Mouse (Mus musculus) c-Kit-positive CD71-positive TER-119-positive erythroid progenitor cells, embryonic 14.5 days (primary cell): ENCODE results near the gene Ttf2.

Source experiments
- DNase-seq: peaks from one replicate; pipeline ENCODE4 v3.0.0-alpha.2; 2013; ENCODE audit warnings: low spot score

The Ttf2 gene

GRCm38 (mm10) chr3:100969176-100969917 is at the start of gene Ttf2:
Gene Ttf2 (minus strand): TSS chr3:100969663.
- peak; percentile 94 for DNase-seq

GRCm38 (mm10) chr3:101018494-101018893 is 49.0 kb upstream of the Ttf2 start:
- DNase-seq: no peak

DNA sequence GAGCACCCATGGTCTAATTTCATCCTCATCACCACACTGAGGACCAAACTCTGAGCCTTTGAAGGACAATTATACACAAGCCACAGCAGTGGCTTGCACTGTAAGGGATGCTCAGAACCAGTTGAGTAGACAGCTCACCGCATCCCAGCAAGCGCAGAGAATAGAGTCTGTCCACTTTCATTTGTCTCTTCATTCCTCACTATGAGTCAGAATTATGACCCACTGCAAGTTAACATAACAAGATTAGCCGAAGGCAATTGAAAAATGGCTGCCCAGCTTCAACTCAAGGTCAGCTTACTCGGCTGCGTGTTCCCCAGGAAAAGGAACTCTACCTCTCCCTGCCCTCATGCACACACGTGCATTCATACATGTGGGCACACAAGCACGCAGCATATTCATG is 46.6 kb upstream of the Ttf2 start:
- DNase-seq: no peak

- DNase-seq: no peak
Measured at GRCm38 (mm10) chr3:101015254-101015653, 45.8 kb upstream of the Ttf2 start.

GRCm38 (mm10) chr3:101013536-101013935 is 44.1 kb upstream of the Ttf2 start:
- no peak for DNase-seq

DNA sequence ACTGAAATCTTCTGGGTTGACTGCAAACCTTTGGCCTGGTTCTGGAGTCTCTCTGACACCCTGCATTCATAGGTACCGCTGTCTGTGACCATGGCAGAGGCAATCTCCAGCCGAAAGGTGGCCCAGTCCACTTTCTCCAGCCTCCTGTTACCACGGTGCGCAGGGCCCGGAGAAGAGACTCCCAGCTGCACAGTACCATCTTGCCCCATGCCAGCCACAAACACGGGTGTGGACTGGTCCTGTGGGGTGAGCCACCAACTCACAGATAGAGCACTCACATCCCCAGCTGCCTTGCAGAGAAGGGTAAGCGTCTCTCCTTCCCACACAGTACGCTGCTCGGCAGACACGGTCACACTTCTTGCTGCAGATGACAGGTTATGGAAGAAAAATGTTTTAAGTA is 43.5 kb upstream of the Ttf2 start:
- no peak for DNase-seq

DNA sequence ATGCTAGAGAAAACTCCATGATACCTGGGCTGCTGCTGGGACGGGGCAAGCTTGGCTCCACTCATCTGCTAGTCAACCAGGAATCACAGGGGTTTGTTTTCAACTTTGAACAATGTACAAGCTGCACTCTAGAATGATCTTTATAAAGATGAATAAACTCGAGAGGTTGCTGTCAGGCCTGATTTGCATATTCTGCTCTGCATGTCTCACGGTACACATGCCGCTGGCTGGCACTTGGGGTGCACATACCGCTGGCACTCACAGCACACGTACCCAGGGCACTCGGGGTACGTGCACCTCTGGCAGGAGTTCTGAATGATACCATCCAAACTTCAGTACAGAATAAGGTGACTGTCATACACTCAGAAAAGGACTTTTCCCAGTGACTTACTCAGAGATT is 43.1 kb upstream of the Ttf2 start:
- no peak for DNase-seq

DNA sequence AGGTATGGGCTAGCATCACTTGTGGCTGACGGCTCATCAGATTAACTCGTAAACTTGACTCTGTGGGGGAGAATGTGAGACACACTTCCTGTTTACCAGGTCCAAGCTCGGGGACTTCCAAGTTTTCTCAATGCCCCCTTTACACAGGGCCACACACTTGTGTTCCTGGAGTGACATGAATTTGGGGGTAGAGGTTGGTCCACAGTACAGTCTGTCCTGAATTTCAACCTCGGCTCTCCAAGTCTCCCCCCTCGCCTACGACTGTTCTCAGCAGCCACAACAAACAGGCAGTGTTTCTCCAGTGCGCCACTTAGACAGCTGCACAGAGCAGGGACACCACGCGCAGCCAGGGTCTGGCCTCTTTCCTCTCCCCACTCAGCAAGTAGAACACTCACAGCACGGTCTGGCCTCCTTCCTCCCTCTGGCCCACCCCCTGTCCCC is 42.7 kb upstream of the Ttf2 start:
- no peak for DNase-seq

DNA sequence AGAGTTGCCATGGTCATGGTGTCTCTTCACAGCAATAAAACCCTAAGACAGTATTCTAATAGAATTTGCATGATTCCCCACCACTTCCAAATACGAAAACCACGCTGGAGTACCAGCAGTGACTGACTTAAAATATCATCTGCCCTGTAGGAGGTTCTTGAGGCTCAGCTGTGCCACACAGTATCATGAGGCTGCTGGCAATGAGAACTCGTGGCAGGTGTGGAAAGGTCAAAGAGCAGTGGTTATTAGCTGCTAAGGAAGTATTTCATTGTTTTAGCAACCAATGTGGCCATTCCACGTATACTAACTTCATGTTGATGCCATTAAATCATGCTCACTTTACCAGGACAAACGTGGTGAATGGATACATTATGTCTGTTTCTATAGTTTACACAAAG is 41.7 kb upstream of the Ttf2 start:
- no peak for DNase-seq

- DNase-seq: no peak
Measured at GRCm38 (mm10) chr3:101010589-101011202, 41.2 kb upstream of the Ttf2 start.

DNA sequence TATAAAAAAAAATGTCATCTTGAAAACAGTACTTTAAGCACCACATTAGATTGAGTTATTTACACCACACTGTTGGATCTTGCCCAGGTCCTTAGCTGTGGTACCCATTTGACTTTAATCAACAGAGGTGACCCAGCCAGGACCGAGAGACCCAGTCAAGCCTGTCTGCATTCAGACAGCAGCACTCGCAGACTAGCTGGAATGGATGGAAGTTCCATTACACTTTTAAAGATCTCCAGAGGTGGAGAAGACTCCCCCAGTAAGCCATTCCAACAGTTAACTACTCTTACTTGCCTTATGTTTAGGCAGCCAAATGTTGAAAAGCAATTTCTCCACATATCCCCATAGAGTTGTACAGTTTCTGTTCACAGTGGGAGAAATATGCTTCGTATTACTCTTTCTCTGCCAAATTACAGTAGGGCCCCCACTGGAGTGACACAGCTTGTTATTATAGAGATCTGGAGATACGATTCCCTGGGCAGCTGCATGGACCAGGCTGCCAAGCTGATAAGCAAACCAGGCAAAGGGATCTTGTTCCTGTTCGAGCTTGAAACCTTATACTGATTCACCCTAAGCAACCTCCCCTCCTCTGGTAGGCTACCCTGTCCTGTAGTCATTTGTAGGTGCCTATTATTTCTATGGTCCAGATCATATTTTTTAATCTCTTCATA is 37.8 kb upstream of the Ttf2 start:
- DNase-seq: no peak

- no peak for DNase-seq
Measured at GRCm38 (mm10) chr3:101005392-101005791, 35.9 kb upstream of the Ttf2 start.

GRCm38 (mm10) chr3:101003575-101004356 is 34.3 kb upstream of the Ttf2 start:
- no peak for DNase-seq

DNA sequence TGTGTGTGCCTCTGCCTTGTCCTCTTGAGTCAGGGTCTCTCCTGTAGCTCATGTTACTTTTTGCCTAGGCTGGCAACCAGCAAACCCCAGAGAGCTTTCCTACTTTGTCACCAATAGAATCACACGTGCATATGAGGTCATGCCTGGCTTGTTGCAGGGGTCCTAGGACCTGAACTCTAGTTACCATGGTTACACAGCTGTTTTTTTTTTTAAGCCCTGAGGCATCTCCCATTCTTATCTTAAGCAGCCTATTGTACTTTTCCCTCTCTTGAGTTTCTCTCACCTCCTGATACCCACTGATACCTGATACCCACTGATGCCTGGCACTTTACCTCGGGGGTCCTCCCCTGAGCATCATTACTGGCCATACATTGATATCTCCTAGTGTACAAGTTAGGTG is 30.3 kb upstream of the Ttf2 start:
- no peak for DNase-seq

GRCm38 (mm10) chr3:100998904-100999340 is 29.5 kb upstream of the Ttf2 start:
- peak; percentile 65 for DNase-seq

DNA sequence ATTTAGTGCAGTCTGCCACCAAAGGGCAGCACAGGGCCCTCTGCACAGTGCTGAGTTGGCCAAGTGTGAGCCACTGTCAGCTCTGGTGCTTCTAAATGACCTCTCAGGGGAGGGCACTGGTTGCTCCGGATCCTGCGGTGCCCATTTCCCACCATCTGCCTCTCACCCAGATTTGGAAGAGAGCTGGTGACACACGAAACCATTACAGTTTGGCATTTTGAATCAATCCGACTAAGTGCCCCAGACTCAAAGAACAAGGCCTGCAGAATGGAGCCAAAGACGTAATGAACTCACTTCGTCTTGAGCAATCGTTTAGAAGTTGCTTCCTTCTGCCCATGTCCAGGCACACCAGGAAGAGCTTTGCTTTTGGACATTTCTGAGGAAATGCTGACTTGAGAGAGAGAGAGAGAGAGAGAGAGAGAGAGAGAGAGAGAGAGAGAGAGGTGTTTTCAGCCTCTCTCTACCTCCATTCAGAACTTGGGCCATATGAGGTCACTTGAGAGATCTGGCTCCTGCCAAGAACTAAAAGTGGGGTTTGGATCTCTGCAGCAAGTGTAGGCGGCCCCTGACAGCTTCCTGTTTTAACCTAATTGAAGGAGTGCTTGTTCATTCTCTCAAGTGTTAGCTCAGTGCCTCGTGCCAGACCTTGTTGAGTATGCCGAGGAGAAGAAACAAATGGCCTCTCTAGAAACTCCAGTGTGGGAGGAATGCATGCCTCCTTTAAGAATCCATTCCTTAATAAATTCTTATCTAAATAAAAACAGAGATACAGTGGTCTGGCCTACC is 28.5 kb upstream of the Ttf2 start:
- DNase-seq: no peak

- DNase-seq: no peak
Measured at GRCm38 (mm10) chr3:100994252-100994651, 24.8 kb upstream of the Ttf2 start.

- no peak for DNase-seq
Measured at GRCm38 (mm10) chr3:100993718-100994117, 24.3 kb upstream of the Ttf2 start.

DNA sequence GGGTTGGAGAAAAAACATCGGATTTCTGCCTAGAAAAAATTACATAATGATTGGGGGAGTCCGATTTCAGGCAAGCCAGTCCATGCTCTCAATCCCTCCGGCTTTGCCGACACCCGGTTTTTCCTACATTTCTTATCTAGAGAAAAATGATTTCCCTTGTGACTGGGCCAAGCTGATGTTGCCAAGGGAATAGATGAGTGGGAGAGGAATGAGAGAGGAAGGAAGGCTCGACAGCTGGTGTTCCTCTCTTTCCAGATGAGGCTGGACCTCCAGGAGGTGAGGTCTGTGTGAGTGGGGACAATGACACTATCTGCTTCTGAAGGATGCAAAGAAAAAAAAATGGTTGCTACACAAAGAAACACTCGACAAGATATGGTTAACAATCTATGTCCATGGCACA is 23.7 kb upstream of the Ttf2 start:
- no peak for DNase-seq

DNA sequence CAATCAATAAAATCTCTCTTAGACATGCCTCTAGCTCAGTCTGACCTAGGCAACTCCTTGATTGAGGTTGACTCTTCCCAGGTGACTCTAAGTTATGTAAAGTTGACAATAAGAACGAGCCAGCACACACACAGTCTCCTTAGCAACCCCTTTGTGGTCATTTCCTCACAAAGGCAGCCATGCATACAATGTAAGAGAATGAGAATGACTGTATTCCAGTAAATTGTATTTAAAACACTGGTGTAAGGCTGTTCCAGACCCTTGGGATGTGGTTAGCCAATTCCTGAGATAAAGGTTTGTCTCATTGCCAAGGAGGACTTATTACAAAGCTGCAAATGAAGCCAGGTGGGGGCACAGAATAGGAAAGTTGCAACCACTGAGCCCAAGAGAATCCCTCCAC is 20.8 kb upstream of the Ttf2 start:
- no peak for DNase-seq

DNA sequence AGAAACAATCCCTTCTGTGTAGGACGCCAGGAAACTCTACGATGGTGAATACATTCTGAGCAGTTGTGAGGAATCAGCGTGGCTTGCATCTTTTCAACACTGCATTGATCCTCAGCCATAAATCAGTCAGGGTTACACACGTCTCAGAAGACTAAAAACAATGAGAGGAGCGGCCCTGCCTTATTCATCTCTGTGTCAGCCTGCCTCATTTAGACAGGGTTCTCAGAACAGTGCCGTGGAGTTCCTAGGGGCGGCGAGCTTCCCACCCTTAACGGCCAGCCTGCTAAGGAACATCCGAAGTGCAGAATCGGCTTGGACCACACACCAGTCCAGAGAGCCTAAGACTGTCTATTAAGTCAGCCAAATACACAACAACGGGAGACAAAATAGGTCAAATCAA is 20.0 kb upstream of the Ttf2 start:
- DNase-seq: no peak

GRCm38 (mm10) chr3:100979290-100979689 is 9.8 kb upstream of the Ttf2 start:
- DNase-seq: no peak
